Mouse (Mus musculus) adrenal gland, postnatal 10 days (tissue): Measurements from ENCODE around the gene G6pdx. TPM values are rescaled to one million over a fixed set of nuclear protein-coding genes. Genes with fewer than 3 reads are reported as not detected.

Experiments used
- total RNA-seq, 2 experiments: library from RNA; stranded (reverse); gene quantifications; 2 replicates each; pipeline ENCODE4 v1.2.3; 2021

G6pdx gene
- total RNA-seq, 2 experiments from 2014 or later: 75.5 to 83.1 TPM

Other genes starting within 250 kb of the G6pdx start
- gene Flna, start 179.4 kb downstream of the G6pdx start, total RNA-seq: 100 to 1,000 TPM; 151 to 183 TPM
- gene Emd, start 174.5 kb downstream of the G6pdx start, total RNA-seq: 10 to 100 TPM; 38.0 to 45.0 TPM
- gene Rpl10, start 158.4 kb downstream of the G6pdx start, total RNA-seq: 100 to 1,000 TPM; 377 to 392 TPM
- gene Taz, start 147.3 kb downstream of the G6pdx start, total RNA-seq: 10 to 100 TPM; 57.6 to 90.8 TPM
- gene Dnase1l1, start 146.9 kb downstream of the G6pdx start, total RNA-seq: 10 to 100 TPM; 10.5 to 19.1 TPM
- 100 to 1,000 TPM; 121 to 125 TPM for gene Atp6ap1, start 132.1 kb downstream of the G6pdx start, total RNA-seq
- 100 to 1,000 TPM; 135 to 153 TPM for gene Gdi1, start 124.2 kb downstream of the G6pdx start, total RNA-seq
- 10 to 100 TPM; 44.1 to 45.9 TPM for gene Fam50a, start 116.2 kb downstream of the G6pdx start, total RNA-seq
- 10 to 100 TPM in 1 of 2 experiments, 1 to 10 TPM in 1; 7.4 to 10.9 TPM for gene Plxna3, start 100.1 kb downstream of the G6pdx start, total RNA-seq
- 10 to 100 TPM; 64.9 to 73.8 TPM for gene Lage3, start 75.6 kb downstream of the G6pdx start, total RNA-seq
- 10 to 100 TPM; 43.6 to 46.0 TPM for gene Ubl4a, start 56.0 kb downstream of the G6pdx start, total RNA-seq
- 10 to 100 TPM; 12.4 to 15.9 TPM for gene Slc10a3, start 55.8 kb downstream of the G6pdx start, total RNA-seq
- gene Fam3a, start 35.9 kb downstream of the G6pdx start, total RNA-seq: 10 to 100 TPM; 23.6 to 26.0 TPM
- gene Ikbkg, start 35.9 kb downstream of the G6pdx start, total RNA-seq: 10 to 100 TPM; 49.7 to 59.3 TPM
- not detected for gene Gm6880, start 52.2 kb upstream of the G6pdx start, total RNA-seq
- gene Olfr1326-ps1, start 145.7 kb upstream of the G6pdx start, total RNA-seq: not detected
- not detected for gene Olfr1325, start 163.5 kb upstream of the G6pdx start, total RNA-seq
- gene Gm5640, start 216.4 kb upstream of the G6pdx start, total RNA-seq: not detected